Mouse (Mus musculus) cerebral cortex, adult 2 months (tissue): Measurements from ENCODE around the gene C1qtnf4.

Experiments
- WGBS: fragments of 180-500 bp; shearing (Covaris S2); methylation state at CpG from one replicate; pipeline ENCODE4 v1.1.7; 2018; 5-methylcytosine and 5-hydroxymethylcytosine counted together

C1qtnf4 gene

GRCm38 (mm10) chr2:90887627-90888026 lies 2.0 kb downstream of the C1qtnf4 start:
- WGBS = 54% methylated on average over 5 of the region's 5 CpGs

- WGBS = 5% methylated on average over 133 of the region's 133 CpGs
These were observed 4.2 kb downstream of the C1qtnf4 start for GRCm38 (mm10) chr2:90889550-90890548.

- 67% methylated on average over 6 of the region's 6 CpGs for WGBS
These were observed 8.1 kb downstream of the C1qtnf4 start for GRCm38 (mm10) chr2:90893673-90894298.

GRCm38 (mm10) chr2:90894299-90894677 lies 8.6 kb downstream of the C1qtnf4 start:
- 81% methylated on average over 3 of the region's 3 CpGs for whole genome bisulfite sequencing

GRCm38 (mm10) chr2:90903398-90903797 lies 17.7 kb downstream of the C1qtnf4 start:
- 64% methylated on average over 2 of the region's 2 CpGs for WGBS

GRCm38 (mm10) chr2:90904076-90904855 lies 18.6 kb downstream of the C1qtnf4 start, which contains the start of the genes Kbtbd4 and Ndufs3:
Gene Kbtbd4, plus strand, starts transcription at chr2:90904740.
Gene Ndufs3, minus strand, starts transcription at chr2:90904827.
- WGBS = under 1% methylated on average over 43 of the region's 43 CpGs

- under 1% methylated on average over 21 of the region's 21 CpGs for WGBS
These were observed 19.2 kb downstream of the C1qtnf4 start for GRCm38 (mm10) chr2:90904856-90905224.

- WGBS = 67% methylated on average over 2 of the region's 2 CpGs
These were observed 21.1 kb downstream of the C1qtnf4 start for GRCm38 (mm10) chr2:90906721-90907120.

GRCm38 (mm10) chr2:90910861-90911260 lies 25.2 kb downstream of the C1qtnf4 start:
- WGBS = 55% methylated on average over 1 of the region's 1 CpGs

GRCm38 (mm10) chr2:90911668-90912067 lies 26.0 kb downstream of the C1qtnf4 start:
- WGBS = 53% methylated on average over 1 of the region's 1 CpGs

- 52% methylated on average over 2 of the region's 2 CpGs for WGBS
These were observed 28.0 kb downstream of the C1qtnf4 start for GRCm38 (mm10) chr2:90913671-90914070.

- 75% methylated on average over 1 of the region's 1 CpGs for WGBS
These were observed 29.9 kb downstream of the C1qtnf4 start for GRCm38 (mm10) chr2:90915516-90915915.

GRCm38 (mm10) chr2:90916560-90917232 lies 31.0 kb downstream of the C1qtnf4 start:
- 11% methylated on average over 7 of the region's 7 CpGs for WGBS

- WGBS = 1% methylated on average over 73 of the region's 73 CpGs
These were observed 31.8 kb downstream of the C1qtnf4 start for GRCm38 (mm10) chr2:90917233-90917998.

- WGBS = 6% methylated on average over 16 of the region's 16 CpGs
These were observed 32.5 kb downstream of the C1qtnf4 start for GRCm38 (mm10) chr2:90917999-90918698.

GRCm38 (mm10) chr2:90921178-90921577 lies 35.5 kb downstream of the C1qtnf4 start:
- 91% methylated on average over 1 of the region's 1 CpGs for WGBS

- WGBS = 95% methylated on average over 2 of the region's 2 CpGs
These were observed 37.0 kb downstream of the C1qtnf4 start for GRCm38 (mm10) chr2:90922636-90923035.

- 91% methylated on average over 13 of the region's 13 CpGs for WGBS
These were observed 42.9 kb downstream of the C1qtnf4 start for GRCm38 (mm10) chr2:90928566-90928965.

GRCm38 (mm10) chr2:90931829-90932228 lies 46.2 kb downstream of the C1qtnf4 start:
- WGBS = 88% methylated on average over 8 of the region's 8 CpGs

- 77% methylated on average over 2 of the region's 2 CpGs for WGBS
These were observed 46.6 kb downstream of the C1qtnf4 start for GRCm38 (mm10) chr2:90932273-90932672.
